Mouse (Mus musculus) midbrain, embryonic 16.5 days (tissue): ENCODE results near the gene Fam151b. TPM values are rescaled to one million over a fixed set of nuclear protein-coding genes. Genes with fewer than 3 reads are reported as not detected.

ENCODE experiments used
- ATAC-seq: fragments of 200-750 bp; cut with Nextera tagmentation; 2 replicates; pipeline ENCODE4 v1.8.0; 2017; ENCODE audit warnings: moderate TSS enrichment
- H3K27ac ChIP-seq: fragments of 300-500 bp; sonication (generic); 2 replicates; pipeline ENCODE4 v1.5.1; 2014; ENCODE audit warnings: mild to moderate bottlenecking, low read length, mixed read lengths
- H3K27me3 ChIP-seq: fragments of 300-500 bp; sonication (generic); 2 replicates; pipeline ENCODE4 v1.6.1; 2014; ENCODE audit warnings: low read depth, low read length, mixed read lengths; ENCODE audit not compliant: control insufficient read depth, insufficient read depth
- H3K36me3 ChIP-seq: fragments of 300-500 bp; sonication (generic); 2 replicates; pipeline ENCODE4 v1.6.1; 2014; ENCODE audit warnings: mild to moderate bottlenecking, low read length, moderate library complexity, mixed read lengths; ENCODE audit not compliant: control insufficient read depth, insufficient read depth
- H3K4me1 ChIP-seq: fragments of 300-500 bp; sonication (generic); 2 replicates; pipeline ENCODE4 v1.6.1; 2014; ENCODE audit warnings: mild to moderate bottlenecking, low read length, mixed read lengths; ENCODE audit not compliant: control insufficient read depth, insufficient read depth
- H3K4me2 ChIP-seq: fragments of 300-500 bp; sonication (generic); 2 replicates; pipeline ENCODE4 v1.6.1; 2014; ENCODE audit warnings: mild to moderate bottlenecking, low read length, mixed read lengths
- H3K4me3 ChIP-seq: fragments of 300-500 bp; sonication (generic); 2 replicates; pipeline ENCODE4 v1.5.1; 2014; ENCODE audit warnings: low read depth, mild to moderate bottlenecking, low read length, moderate library complexity, mixed read lengths
- H3K9ac ChIP-seq: fragments of 300-500 bp; sonication (generic); 2 replicates; pipeline ENCODE4 v1.6.1; 2014; ENCODE audit warnings: low read depth, low read length, mixed read lengths
- H3K9me3 ChIP-seq: fragments of 300-500 bp; sonication (generic); replicated peaks from 2 replicates; pipeline ENCODE4 v1.6.1; 2014; ENCODE audit warnings: mild to moderate bottlenecking, low read length, mixed read lengths; ENCODE audit not compliant: control insufficient read depth, poor library complexity, severe bottlenecking
- WGBS: fragments of 180-500 bp; shearing (Covaris S2); extraction: QIAGEN DNeasy Blood & Tissue Kit; methylation state at CpG from one replicate; pipeline ENCODE4 v1.1.7; 2014; 5-methylcytosine and 5-hydroxymethylcytosine counted together
- polyA plus RNA-seq: library from polyadenylated mRNA; unstranded; fragments of >200 nt; fragmentation: Nextera tagmentation; extraction: Ambion mirVana; gene quantifications from 2 replicates; pipeline ENCODE4 v1.2.1, GENCODE M21; 2015

Gene Fam151b
- polyA plus RNA-seq, result 0.15 TPM in 1 of 2 replicates, not detected in the other

- Histone ChIP-seq H3K9ac (peak within 1 kb of the TSS; percentile 66), H3K27ac (peak within 1 kb of the TSS; percentile 81), H3K36me3 (no peaks in the 10 kb centered on the region), H3K4me3 (peak within 1 kb of the TSS; percentile 57), H3K27me3 (no peaks in the 10 kb centered on the region), H3K4me2 (peak within 1 kb of the TSS; percentile 66), H3K9me3 (no peaks in the 10 kb centered on the region), H3K4me1 (peaks cover 4% of the 10 kb centered on the region; the same call in 1 of the 2 replicates)
- ATAC-seq, result peak; percentile 100
- 5% methylated on average over 19 of the region's 19 CpGs for WGBS
Measured at GRCm38 (mm10) chr13:92483852-92484463, at the start of gene Fam151b. TSS of gene Fam151b (minus strand) at chr13:92484015.

DNA sequence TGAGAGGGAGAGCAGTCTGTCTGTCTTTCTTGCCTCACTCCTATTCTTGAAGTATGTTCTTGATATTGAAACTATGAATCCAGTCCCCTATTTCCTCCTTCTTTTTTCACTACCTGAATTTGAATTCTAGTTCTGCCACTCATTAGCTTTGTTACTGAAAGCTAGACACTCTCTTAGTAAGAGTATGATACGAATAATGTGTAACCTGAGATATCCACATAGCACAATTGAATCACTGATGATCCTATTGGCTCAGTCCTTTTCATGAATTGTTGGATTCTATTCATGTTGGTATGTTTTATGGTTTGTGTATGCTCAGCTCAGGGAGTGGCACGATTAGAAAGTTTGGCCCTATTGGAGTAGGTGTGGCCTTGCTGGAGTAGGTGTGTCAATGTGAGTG, 48.4 kb upstream of the Fam151b start:
- Histone ChIP-seq H3K4me2 (no peak overlapping the region), H3K4me1 (peaks cover 9% of the 10 kb centered on the region), H3K36me3 (no peaks in the 10 kb centered on the region), H3K9me3 (no peaks in the 10 kb centered on the region), H3K27me3 (no peaks in the 10 kb centered on the region), H3K27ac (no peak overlapping the region), H3K4me3 (no peak overlapping the region), H3K9ac (no peak overlapping the region)
- ATAC-seq, result no peak
- 86% methylated on average over 2 of the region's 2 CpGs for WGBS

DNA sequence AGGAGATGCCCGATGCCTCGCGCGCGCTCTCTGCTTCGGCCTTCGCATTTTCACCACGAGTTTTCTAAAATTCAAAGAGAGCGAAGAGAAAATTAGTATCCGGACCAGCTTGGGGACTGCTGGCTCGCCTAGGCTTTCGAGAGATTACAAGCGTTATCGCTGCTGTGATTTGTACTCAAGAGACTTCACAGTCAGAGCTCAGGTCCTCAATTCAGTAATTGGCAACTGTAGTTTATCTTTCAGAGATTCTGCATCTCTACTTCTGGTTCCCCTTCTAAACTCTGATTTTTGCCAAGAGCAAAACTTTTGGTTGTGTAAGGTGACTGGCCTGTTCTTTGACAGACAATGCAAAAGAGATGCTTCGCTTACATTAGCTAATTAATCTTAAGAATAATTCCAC, 47.4 kb upstream of the Fam151b start:
- Histone ChIP-seq H3K27ac (peak overlapping the region; percentile 94), H3K9me3 (no peaks in the 10 kb centered on the region), H3K9ac (peak overlapping the region; percentile 96), H3K27me3 (no peaks in the 10 kb centered on the region), H3K36me3 (no peaks in the 10 kb centered on the region), H3K4me1 (peaks cover 9% of the 10 kb centered on the region), H3K4me2 (peak overlapping the region; percentile 66), H3K4me3 (peak overlapping the region; percentile 91)
- ATAC-seq, result peak; percentile 11; the same call in 1 of the 2 replicates
- WGBS, result 4% methylated on average over 15 of the region's 15 CpGs

DNA sequence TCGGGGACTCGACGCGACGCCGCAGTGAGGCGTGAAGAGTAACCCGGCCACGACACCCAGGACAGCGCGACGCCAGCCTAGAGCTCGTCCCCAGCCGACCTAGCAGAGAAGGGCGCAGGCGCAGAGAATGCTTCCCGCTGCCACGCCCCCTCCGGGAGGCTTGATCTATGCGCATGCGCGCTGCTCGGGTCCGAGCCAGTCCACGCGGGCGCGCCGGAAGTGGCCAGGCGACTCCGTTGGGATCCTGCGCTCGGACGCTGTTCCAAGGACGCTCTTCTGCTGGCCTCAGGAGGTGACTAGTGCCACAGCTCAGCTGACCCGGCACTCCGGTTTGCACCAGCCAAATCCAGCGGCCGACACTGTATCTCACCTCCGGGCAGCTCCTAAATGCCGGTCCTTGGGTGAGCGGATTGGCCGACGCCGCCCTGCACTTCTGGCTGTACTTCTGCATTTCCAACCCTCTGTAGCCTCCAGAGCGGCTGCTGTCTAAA, 47.0 kb upstream of the Fam151b start, which contains the start of gene Zfyve16:
Gene Zfyve16, minus strand, starts transcription at position 148 of the 491 bp plus-strand sequence.
- Histone ChIP-seq H3K4me3 (peak within 1 kb of the TSS; percentile 91), H3K27me3 (no peaks in the 10 kb centered on the region), H3K9me3 (no peaks in the 10 kb centered on the region), H3K4me2 (peak within 1 kb of the TSS; percentile 66), H3K27ac (peak within 1 kb of the TSS; percentile 94), H3K36me3 (no peaks in the 10 kb centered on the region), H3K4me1 (peaks cover 9% of the 10 kb centered on the region), H3K9ac (peak within 1 kb of the TSS; percentile 96)
- ATAC-seq, result peak; percentile 98
- WGBS, result under 1% methylated on average over 46 of the region's 46 CpGs

DNA sequence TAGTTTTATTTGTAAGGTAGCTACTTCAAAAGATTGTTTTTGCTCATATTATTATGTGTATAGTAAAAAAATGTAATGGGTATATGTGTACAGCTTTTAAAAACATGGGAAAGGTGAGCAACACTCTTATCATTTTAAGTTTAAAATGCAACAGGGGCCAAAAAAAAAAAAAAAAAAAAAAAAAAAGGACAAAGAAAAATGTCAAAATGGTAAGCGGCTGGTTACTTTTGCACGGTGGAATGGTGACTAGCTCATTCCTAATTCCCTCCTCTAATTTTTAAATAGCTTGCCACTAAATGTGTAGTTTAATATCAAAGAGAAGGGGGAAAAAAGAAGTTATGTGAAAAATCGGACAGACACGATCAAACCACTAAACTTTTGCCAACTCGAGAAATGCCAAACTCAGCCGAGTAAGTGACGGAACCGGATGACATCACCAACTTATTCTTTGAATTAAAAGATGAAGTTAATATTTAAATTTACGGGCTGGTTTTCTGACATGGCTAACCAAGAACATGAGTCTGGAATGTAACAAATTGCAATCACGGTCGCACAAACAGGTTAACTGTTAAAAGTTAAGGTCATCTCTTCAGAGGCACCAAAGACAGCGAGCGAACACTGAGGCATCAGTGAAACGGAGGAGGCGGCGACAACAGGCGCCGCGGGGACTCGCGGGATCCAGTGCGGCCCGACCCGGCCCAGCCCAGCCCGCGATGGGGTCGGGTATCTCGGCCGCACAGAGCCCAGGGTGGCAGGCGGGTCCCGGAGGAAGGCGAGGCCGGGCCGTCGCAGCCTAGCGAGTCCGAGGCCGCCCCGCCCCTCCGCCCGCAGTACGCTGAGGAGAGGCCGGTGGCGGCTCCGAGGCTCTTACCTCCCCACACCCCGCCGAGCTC, 46.3 kb upstream of the Fam151b start:
- peak; percentile 94 for ATAC-seq
- Histone ChIP-seq H3K27me3 (no peaks in the 10 kb centered on the region), H3K4me3 (peak overlapping the region; percentile 91), H3K4me1 (peaks cover 9% of the 10 kb centered on the region), H3K36me3 (no peaks in the 10 kb centered on the region), H3K9ac (peak overlapping the region; percentile 96), H3K9me3 (no peaks in the 10 kb centered on the region), H3K4me2 (peak overlapping the region; percentile 66), H3K27ac (peak overlapping the region; percentile 94)
- 1% methylated on average over 45 of the region's 47 CpGs for WGBS

- ATAC-seq, result no peak
- peaks cover 16% of the 10 kb centered on the region for H3K36me3 ChIP-seq
- H3K9ac ChIP-seq, result no peak overlapping the region
- H3K27me3 ChIP-seq, result no peaks in the 10 kb centered on the region
- no peak overlapping the region for H3K4me2 ChIP-seq
- no peaks in the 10 kb centered on the region for H3K9me3 ChIP-seq
- H3K4me3 ChIP-seq, result no peak overlapping the region
- WGBS, result 87% methylated on average over 5 of the region's 5 CpGs
- no peak overlapping the region for H3K27ac ChIP-seq
- H3K4me1 ChIP-seq, result no peaks in the 10 kb centered on the region
Measured at GRCm38 (mm10) chr13:92523178-92523813, 39.5 kb upstream of the Fam151b start.

DNA sequence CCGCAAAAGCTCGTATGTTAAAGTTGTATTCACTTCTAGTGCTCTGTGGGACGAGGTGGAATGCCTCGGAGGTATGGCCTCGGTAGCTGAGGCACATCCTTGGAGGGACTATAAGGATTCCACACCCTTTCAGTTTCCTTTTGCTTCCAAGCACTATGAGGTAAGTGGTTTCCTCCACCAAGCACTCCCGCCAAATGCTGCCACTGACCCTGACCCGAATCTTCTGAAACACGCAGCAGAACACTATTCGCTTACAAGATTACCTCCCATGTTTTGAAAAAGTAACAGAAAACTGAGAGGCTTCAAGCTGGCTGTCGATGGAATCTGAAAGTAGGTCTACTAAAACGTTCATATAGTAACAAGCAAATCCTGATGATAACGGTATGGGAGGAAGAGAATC, 21.1 kb upstream of the Fam151b start:
- no peaks in the 10 kb centered on the region for H3K4me1 ChIP-seq
- H3K9me3 ChIP-seq, result no peaks in the 10 kb centered on the region
- peaks cover 2% of the 10 kb centered on the region; the same call in 1 of the 2 replicates for H3K36me3 ChIP-seq
- no peak overlapping the region for H3K27ac ChIP-seq
- H3K4me3 ChIP-seq, result no peak overlapping the region
- H3K9ac ChIP-seq, result no peak overlapping the region
- 90% methylated on average over 12 of the region's 12 CpGs for WGBS
- ATAC-seq, result no peak
- H3K4me2 ChIP-seq, result no peak overlapping the region
- H3K27me3 ChIP-seq, result no peaks in the 10 kb centered on the region

- Histone ChIP-seq H3K4me2 (no peak overlapping the region), H3K9me3 (no peaks in the 10 kb centered on the region), H3K27ac (no peak overlapping the region), H3K4me1 (no peaks in the 10 kb centered on the region), H3K36me3 (peaks cover 10% of the 10 kb centered on the region), H3K27me3 (no peaks in the 10 kb centered on the region), H3K9ac (no peak overlapping the region), H3K4me3 (no peak overlapping the region)
- no peak for ATAC-seq
- WGBS, result 90% methylated on average over 1 of the region's 1 CpGs
Measured at GRCm38 (mm10) chr13:92491923-92492322, 8.1 kb upstream of the Fam151b start.
